Mouse (Mus musculus) large intestine, adult 2 months (tissue): ENCODE results near the gene Wnt4. TPM values are rescaled to one million over a fixed set of nuclear protein-coding genes. Genes with fewer than 3 reads are reported as not detected.

Source experiments
- DNase-seq: peaks from one replicate; pipeline ENCODE4 v3.0.0-alpha.2; 2012; ENCODE audit warnings: low read depth, low spot score
- WGBS: fragments of 180-500 bp; shearing (Covaris S2); methylation state at CpG from one replicate; pipeline ENCODE4 v1.1.7; 2018; 5-methylcytosine and 5-hydroxymethylcytosine counted together
- polyA plus RNA-seq: library from polyadenylated mRNA; depleted of rRNA; stranded (reverse); fragments of >200 nt; gene quantifications from 2 replicates; pipeline ENCODE4 v1.2.3, GENCODE M21; 2012

Wnt4 gene
- polyA plus RNA-seq, 1 experiment: 3.5 TPM

GRCm38 (mm10) chr4:137301635-137302034, 24.3 kb downstream of the Wnt4 start:
- no peak for DNase-seq
- 63% methylated on average over 16 of the region's 16 CpGs for WGBS

DNA sequence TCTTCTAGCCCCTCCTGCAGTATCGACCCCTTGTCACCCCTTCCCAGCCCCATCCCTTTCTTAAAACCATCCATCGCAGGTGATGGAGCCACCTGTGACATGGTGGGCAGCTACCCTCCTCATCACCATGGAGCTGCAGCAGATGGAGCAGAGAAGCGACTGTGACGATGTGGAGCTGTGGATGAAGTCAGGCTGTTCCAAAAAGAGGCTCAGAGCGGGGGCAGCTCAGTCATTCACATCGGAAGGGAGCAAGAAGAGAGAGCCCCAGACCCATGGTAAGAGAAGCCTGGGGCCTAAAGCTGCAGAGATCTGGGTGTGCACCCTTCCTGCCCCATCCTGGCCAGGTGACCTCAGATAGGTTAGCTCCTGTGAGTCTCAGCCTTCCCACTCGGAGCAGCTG, 26.8 kb downstream of the Wnt4 start:
- WGBS: 92% methylated on average over 7 of the region's 7 CpGs
- no peak for DNase-seq

DNA sequence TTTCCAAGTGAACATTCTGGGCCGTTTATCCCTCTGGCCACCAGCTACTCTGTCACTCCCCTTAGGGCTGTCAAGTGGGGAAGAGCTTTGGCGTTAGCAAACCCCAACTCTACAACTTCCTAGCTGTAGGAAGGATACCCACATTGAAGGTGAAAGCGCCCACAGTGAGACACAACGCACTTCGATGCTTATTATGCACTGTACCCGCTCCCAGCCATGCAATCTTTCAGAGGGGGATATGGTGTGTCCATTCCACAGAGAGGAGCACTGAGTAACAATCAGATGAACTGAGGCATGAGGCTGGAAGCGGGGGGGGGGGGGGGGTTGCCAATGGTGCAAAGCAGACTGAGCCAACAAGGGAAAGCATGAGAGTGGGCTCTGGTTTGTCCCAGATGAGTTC, 27.8 kb downstream of the Wnt4 start:
- 83% methylated on average over 7 of the region's 7 CpGs for WGBS

DNA sequence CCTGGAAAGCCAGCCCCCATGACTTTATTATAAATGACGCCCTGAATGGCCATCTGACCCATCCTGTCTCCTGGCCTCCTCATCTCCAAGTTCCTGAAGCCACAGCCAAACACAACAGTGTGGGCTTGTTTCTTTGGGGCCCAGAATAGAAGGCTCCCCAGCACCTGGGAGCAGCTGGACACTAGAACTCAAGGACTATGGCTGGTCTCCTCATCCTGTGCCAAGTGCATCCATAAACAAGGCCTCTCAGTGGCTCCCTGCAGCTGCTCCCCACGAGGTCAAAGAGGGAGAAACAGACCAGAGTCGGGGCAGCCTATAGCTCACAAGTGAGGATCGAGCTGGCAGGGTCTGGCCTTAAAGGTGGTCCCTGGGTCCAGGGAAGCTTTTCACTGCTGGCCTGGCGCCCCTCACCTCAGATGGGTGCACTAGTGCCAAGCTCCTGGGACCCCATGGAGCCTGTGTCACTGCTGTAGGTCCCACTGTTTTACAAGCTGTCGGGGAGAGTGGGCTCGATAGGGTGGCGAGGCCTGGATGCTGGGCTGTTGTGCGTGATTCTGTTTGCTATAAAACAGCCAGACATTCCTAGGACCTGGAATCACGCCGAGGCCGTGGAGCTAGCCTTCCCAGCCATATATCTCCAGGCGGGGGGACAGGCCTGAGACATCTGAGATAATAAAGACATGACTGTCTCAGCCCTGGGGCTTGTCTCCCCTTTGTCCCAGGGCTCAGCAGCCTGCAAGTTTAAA, 28.7 kb downstream of the Wnt4 start:
- DNase-seq: no peak
- 67% methylated on average over 13 of the region's 13 CpGs for WGBS

More for the DNA sequence above, 27.8 kb downstream of the Wnt4 start:
- no peak for DNase-seq

DNA sequence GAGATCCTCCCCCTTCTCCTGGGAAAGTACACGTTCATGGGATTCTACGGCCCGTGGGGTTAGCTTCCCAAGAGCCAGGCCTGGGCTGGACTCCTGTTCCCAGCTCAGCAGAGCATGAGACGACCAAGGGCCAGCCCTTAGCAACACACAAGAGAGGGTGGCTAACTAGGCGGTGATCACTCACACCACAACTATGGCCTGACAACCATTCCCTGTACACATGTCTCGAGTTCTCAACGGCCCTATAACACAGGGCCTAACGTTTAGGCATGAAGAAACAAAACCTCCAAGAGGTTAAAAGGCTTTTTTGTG, 29.2 kb downstream of the Wnt4 start:
- DNase-seq: no peak
- 68% methylated on average over 8 of the region's 8 CpGs for WGBS

- 69% methylated on average over 19 of the region's 19 CpGs for WGBS
- no peak for DNase-seq
Measured at GRCm38 (mm10) chr4:137306991-137307706, 29.9 kb downstream of the Wnt4 start.

DNA sequence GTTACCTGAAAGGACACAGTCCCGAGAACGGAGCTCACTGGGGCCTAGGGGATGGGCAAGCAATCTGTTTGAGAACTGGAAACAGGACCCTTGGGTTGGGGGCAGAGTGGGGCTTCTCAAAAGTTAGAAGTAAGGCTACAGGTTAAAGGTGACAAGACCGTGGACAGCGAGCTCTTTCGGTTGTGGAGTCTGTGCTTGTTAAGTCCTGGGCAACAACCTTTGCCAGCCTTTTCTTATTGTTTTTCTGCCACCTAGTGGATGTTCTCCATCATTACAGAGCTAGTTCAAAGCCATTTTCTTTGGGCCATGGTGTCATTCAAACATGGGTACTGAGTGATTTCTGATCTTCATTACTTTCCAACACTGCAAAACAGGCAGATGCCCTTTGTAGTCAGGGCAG, 31.1 kb downstream of the Wnt4 start:
- DNase-seq: no peak
- WGBS: 40% methylated on average over 5 of the region's 5 CpGs

DNA sequence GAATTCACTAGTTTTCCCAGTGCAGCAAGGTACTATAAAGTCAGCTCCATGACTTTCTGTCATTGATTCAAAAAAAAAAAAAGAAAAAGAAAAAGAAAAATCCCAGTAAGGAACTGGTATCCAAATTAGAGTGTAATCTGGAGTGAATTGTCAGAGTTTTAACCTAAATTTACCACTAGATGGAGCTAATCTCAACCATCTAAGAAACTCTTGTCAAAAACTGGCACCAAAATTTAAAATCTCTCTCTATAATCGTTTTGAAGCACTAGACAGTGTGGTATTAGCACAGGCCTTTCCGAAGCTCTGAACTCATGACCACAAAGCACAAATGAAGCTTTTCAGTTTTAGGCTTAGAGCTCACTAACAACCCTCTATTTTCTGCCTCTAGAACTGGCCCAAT, 36.2 kb downstream of the Wnt4 start:
- DNase-seq: no peak
- WGBS: 29% methylated on average over 2 of the region's 2 CpGs

DNA sequence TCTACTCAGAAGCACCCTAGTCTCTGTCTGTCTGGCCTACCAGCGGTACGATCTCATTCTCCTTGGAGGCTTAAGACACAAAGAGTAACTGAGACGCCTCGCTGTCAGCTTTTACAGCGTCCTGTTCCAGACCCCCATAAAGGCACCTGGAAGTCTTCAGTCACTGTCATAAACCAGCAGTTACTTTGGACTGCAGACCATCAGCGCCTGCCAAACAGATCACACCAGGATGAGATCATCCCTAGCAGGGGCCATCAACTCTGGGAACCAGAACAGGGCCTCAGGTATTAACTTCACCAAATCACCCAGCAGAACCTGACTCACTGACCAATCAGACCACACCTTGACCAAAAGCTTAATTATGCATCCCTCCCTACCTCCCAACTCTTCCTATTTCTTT, 37.3 kb downstream of the Wnt4 start:
- DNase-seq: no peak
- 26% methylated on average over 6 of the region's 6 CpGs for WGBS

DNA sequence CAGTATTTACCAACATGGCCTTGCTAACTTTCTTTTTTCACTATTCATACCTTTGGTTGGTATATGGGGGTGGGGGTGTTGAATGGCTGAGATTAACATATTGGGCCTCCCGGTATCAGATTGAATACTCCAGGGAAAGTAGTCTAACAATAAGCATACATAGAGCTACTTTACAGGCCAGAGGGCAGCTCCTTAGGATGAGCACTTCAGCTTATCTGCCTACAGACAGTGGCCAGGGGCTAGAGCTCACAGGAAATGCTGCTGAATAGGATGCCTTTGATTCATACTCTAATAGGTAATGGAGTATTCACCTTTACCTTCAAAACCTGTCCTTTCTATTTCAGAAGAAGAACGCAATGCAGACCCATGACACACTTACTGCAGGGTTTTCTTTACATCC, 37.8 kb downstream of the Wnt4 start:
- 81% methylated on average over 2 of the region's 2 CpGs for WGBS
- no peak for DNase-seq

GRCm38 (mm10) chr4:137316027-137316770, 38.9 kb downstream of the Wnt4 start:
- WGBS: 82% methylated on average over 4 of the region's 4 CpGs

GRCm38 (mm10) chr4:137324926-137325325, 47.6 kb downstream of the Wnt4 start:
- WGBS: 65% methylated on average over 6 of the region's 6 CpGs
- DNase-seq: no peak

More at GRCm38 (mm10) chr4:137316027-137316770, 38.9 kb downstream of the Wnt4 start:
- no peak for DNase-seq

GRCm38 (mm10) chr4:137326494-137326893, 49.2 kb downstream of the Wnt4 start:
- no peak for DNase-seq
- WGBS: 78% methylated on average over 3 of the region's 3 CpGs

DNA sequence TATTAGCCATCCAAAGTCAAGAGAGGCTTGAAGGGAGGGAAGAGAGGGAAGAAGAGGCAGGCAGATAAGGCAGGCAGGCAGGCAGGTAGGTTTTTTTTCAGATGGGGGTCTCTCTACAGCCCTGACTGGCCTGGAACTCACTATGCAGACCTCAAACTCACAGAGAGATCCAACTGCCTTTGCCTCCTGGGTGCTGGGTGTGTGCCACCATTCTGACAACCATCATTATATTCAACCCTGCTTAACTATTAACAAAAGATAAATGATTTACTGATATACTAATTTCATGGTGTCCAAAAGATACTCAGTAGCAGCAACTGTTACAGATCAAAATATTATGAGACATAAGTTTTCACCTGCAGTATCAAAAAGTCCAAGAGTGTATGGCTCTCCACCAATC, 54.8 kb downstream of the Wnt4 start:
- no peak for DNase-seq

DNA sequence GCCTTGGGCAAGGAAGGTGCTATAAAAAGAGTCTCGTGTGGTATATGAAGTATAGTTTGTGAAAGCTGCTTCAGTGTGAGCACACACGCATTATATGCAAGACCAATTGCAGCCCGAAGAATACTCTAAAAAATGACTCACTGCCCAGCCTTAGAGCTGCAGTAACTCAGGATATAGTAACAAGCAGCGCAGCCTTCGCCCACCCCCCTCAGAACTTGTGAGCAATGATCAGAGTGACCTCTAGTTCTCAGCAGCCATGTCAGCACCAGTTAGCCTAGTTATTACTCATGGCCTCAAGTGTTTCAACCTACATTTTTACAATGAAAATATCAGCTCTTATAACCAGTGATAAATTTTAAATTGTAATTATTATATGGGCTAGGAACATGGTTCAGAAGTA, 59.2 kb downstream of the Wnt4 start:
- WGBS: 67% methylated on average over 5 of the region's 5 CpGs
- no peak for DNase-seq

DNA sequence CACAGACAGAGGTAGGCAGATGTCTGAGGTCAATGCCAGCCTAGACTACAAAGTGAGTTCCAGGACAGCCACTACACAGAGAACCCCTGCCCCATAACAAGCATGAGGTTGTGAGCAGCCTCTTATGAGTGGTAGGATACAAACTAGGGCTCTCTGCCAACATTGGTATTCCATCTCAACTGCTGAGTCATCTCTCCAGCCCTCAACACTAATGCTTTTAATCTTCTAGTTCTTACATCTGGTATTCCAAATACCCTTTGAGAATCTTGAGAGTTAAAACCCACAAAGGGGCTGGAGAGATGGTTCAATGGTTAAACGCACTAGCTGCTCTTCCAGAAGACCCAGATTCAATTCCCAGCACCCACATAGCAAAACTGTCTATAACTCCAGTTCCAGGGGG, 62.1 kb downstream of the Wnt4 start:
- DNase-seq: no peak
- WGBS: 74% methylated on average over 1 of the region's 1 CpGs

DNA sequence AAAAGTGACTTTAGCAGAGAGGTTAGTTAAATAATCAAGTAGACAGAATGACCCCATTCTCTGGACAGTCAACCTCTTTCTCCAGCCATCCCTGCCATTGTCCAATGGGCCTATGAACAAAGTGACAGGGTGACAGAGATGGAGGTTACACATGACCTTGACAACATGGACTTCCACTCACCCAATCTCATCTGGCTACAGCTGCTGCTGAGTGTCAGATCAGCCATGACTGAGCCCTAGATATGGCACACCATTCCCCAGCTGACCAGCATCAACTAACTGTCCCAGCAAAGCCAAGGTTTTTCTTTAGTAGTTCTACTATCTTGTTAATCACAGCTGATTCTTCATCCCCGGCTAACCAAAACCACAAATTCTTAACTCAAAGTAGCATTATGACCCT, 65.5 kb downstream of the Wnt4 start:
- WGBS: 73% methylated on average over 1 of the region's 1 CpGs

DNA sequence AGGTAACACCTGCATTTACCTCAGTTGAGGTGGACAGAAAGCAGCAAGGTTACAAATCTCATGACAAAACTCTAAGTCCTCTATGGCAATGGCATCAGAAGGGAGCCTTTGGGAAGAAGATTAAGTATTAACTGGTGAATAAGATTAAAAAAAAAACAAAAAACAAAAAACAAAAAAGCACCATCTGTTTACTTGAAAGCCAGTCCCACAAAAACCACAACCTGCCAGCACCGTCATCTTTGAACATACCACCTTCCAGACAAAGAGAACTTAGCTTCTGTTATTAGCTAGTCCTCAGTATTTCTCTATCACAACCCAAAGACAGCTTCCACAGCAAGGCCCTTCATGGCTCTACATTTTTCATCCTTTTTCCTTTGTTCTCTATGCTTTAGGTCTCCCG, 67.8 kb downstream of the Wnt4 start:
- 65% methylated on average over 2 of the region's 2 CpGs for WGBS
- no peak for DNase-seq

More for the DNA sequence above, 65.5 kb downstream of the Wnt4 start:
- no peak for DNase-seq

GRCm38 (mm10) chr4:137345790-137346189, 68.5 kb downstream of the Wnt4 start:
- WGBS: 86% methylated on average over 1 of the region's 1 CpGs
- no peak for DNase-seq
